Mouse (Mus musculus) gonadal fat pad, adult 2 months (tissue): ENCODE results near the gene Nat10. TPM values are rescaled to one million over a fixed set of nuclear protein-coding genes. Genes with fewer than 3 reads are reported as not detected.

ENCODE experiments used
- DNase-seq: peaks from one replicate; pipeline ENCODE4 v3.0.0-alpha.2; 2012; ENCODE audit warnings: low read depth
- polyA plus RNA-seq: library from polyadenylated mRNA; depleted of rRNA; stranded (reverse); fragments of >200 nt; gene quantifications from 2 replicates; pipeline ENCODE4 v1.2.3, GENCODE M21; 2012

The Nat10 gene
- polyA plus RNA-seq, 1 experiment: 43.1 TPM

DNA sequence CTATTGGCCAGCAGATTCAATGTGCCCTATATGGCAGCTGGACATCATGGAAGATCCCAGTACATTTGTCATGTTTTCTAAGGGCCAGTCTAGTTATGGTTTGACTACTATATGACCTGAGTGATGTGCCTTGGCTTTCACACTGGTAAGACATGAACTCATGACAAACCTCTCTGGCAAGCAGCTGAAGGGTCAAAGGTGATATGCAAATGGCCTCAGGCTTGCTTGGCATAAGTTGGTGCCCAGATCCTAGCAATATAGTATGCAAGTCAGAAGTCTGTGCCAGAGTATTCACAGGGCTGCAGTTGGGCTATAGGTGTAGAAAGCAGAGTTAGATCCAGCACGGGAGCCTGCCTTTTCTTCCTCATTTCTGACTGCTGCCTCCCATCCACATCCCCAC is 69.8 kb downstream of the Nat10 start:
- peak; percentile 75 for DNase-seq

- DNase-seq: no peak
Measured at GRCm38 (mm10) chr2:103690828-103691227, 70.2 kb downstream of the Nat10 start.

- no peak for DNase-seq
Measured at GRCm38 (mm10) chr2:103690425-103690824, 70.6 kb downstream of the Nat10 start.

DNA sequence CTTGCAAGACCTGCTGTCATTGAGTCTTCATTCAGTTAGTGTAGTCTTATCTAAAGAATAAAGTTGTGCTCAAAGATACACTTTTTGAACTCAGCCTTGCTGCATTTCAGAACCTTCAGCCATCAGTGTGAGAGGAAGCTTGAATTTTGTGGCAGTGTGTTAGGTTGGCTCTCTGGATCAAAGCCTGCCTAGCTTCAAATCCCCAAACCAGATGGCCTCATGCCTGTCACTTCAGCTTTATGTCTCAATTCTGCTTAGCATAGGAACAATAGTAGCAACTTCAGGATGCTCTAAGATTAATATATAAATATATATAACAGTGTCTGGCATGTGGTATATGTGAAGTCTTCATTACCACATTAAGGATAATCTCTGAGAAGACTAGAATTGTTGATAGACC is 73.2 kb downstream of the Nat10 start:
- no peak for DNase-seq

DNA sequence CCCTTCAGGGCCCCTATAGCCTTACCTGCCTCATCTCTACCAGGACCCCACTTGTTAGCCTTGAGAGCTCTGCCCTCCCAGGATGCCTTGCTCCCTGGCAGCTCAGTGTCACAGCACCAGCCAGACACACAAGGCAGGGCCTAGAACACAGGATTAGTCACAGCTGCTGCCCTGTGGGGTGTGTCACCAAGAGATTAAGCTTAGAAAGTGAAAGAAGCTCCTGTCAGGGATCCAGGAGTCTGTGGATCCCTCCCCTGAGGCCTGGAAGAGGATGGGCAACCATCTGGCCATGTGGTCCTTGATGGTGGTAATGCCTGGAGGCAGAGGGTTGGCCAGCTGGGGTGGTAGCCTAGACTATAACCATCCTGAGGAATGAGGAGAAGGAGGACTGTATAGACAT is 73.9 kb downstream of the Nat10 start:
- DNase-seq: no peak

DNA sequence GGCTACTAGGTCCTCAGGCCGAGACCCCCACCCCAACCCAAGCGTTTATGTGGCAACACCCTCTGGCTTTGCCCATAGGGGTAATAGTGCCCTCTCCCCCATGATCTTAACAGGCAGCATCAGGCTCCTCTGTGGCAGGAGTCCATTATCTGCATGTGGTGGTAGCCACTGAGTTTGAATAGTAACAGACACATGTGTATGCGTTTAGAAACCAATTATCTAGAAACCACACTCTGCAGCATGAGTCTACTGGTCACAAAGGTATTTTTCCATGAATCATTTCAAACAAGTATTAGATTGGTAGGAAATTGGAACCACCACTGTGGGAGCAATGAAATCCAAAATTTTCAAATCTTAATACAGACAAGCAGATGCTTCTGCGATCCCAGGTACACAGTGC is 75.5 kb downstream of the Nat10 start:
- no peak for DNase-seq

GRCm38 (mm10) chr2:103684926-103685577 is 76.0 kb downstream of the Nat10 start:
- DNase-seq: no peak

DNA sequence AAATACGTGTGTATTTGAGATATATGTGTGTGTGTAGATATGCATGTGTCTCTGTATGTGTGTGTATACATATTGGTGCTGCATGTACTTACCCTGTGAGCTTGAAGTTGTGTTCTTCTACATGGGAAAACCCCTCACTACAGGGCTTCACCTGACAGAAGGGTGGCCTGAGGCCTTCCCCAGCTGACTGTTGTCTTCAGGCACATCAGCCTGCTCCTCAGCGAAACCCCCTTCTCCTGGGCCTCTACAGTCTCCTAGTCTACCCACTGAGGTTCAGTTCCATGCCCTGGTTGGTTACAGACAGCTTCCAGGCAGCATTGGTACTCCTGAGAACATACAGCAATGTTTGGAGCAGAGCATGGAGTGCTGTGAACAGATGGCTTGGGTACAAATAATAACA is 76.6 kb downstream of the Nat10 start:
- no peak for DNase-seq

- DNase-seq: no peak
Measured at GRCm38 (mm10) chr2:103682927-103683442, 78.1 kb downstream of the Nat10 start.

DNA sequence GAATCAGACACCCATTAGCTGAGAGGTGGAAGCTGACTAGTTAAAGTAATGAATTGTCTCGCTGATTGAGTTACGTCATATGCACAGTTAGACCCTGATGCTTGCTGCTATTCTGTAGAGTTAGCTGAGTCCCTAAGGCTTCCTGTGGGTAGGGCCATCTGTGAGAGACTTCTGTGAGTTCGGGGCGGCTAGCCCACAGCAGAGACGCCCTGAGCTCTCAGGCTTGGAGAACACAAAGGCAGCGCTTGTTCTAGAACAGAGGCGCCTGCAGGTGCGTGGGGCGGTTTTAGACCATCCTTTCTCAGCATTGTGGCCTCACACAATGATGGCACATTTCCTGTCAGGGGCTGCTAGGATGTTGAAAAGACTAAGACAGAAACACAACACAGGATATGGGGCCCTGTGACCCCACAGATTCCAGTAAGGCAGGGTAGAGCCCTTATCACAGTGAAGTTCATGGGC is 78.8 kb downstream of the Nat10 start:
- DNase-seq: no peak

GRCm38 (mm10) chr2:103681149-103681548 is 79.9 kb downstream of the Nat10 start:
- no peak for DNase-seq

DNA sequence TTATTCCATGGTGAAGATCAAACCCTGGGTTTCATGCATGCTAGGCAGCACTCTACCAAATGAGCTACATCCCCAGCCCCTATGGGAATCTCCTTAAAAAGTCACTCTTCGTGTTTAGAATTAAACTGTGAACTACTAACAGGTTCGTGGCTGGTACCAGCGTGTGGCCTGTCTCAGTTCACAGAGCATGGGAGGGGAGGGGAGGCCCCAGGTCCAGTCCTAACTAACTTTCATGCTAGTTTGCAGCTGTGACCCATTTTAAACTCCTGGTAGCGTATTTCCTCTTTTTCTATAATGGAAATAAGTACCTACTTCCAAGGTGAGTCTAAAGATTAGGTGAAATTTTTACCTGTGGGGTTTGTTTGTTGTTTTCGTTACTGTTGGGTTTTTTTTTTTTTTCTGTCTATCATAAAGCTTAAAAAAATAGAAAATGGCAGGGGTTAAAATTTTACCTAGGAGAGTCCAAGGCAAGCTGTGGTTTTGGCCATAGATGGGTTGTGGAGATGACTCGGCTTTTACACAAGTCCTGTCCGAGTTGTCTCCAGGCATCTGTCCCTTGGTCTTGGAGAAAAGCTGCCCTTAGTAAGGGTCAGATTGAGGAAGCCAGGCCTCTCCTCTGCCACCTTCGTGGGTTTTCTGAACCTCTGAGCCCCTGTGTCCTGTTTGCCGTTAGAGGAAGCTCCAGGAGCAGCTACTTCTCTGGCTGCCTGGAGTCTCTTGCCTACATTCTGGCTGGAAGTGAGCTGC is 80.5 kb downstream of the Nat10 start:
- DNase-seq: no peak

DNA sequence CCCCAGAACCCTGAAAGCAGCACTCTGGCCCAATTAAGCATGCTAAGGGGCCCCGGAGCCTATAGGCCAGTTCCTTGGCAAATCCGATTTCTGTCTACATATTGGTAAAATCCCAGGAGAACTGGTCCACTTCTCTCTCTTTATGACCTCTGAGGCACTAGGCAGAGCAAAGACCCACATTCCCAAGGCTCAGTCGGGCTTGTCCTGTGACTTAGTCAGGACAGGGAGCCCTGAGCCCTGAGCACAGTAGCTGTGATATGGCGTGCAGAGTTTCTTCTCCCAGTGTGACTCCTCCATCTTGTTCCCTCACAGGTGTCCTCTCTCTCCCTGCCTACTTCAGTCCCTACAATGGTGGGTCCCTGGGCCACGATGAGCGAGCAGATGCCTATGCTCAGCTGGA is 82.6 kb downstream of the Nat10 start:
- no peak for DNase-seq

GRCm38 (mm10) chr2:103677614-103678369 is 83.3 kb downstream of the Nat10 start:
- no peak for DNase-seq

GRCm38 (mm10) chr2:103676808-103677207 is 84.3 kb downstream of the Nat10 start:
- DNase-seq: no peak

DNA sequence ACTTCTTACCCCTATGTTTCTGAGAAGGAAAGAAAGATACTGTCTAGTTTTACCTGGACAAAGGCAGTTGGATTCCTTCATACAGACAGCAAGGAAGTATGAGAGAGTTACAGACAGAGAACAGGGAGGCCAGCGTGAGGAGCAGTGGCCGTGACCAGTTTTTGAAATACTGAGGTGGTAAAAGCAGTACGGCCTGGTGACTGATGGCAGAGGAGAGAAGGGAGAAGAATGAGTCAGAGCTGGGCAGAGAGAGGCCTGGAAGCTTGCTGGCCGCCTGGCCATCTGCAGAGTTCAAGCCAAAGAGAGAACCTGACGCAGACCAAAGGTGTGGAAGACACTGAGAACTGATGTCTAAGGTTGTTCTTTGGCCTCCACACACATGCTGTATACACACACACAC is 85.7 kb downstream of the Nat10 start:
- DNase-seq: no peak

- DNase-seq: no peak
Measured at GRCm38 (mm10) chr2:103673609-103674008, 87.5 kb downstream of the Nat10 start.

DNA sequence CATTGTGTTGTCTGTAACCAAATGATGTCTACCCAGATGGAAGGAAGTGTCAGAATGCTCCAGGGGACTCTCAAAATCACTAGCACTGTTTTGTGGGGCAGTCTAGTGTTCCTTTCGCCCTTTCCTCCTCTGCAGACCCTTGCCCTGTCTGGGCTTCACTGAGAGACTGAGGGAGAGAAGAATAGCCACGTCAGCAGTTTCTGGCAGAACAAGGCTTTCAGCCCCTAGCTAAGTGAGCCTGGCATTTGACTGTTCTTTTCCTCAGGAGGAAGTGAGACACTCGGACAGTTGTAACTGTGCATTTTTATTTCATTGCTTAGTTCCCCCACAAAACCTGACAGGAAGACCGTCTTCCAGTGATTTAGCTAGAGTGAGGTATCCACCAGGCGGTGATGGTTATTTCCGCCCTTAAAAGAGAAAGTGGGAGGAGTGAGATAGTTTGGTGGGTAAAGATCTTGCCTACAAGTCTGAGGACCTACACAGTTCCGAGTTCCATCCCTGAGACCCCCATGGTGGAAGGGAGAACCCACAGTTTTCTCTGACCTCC is 88.4 kb downstream of the Nat10 start:
- no peak for DNase-seq
